Mouse (Mus musculus) brain, embryonic 14.5 days (tissue): Measurements from ENCODE around the gene Cenpl.
"Not testable (repeated sequence)": the region's sequence is repeated elsewhere in the genome, so short reads cannot be mapped to it uniquely, and the experiment has no call there.

ENCODE experiments used
- CTCF ChIP-seq: fragments of 200-500 bp; IDR thresholded peaks from 2 replicates; pipeline ENCODE4 v1.5.1; 2012; ENCODE audit warnings: inconsistent platforms, mild to moderate bottlenecking, moderate library complexity, borderline replicate concordance; ENCODE audit not compliant: insufficient read depth, insufficient read length; ENCODE audit errors: extremely low read depth
- POLR2A ChIP-seq: fragments of 200-500 bp; IDR thresholded peaks from 2 replicates; pipeline ENCODE4 v1.6.1; 2012; ENCODE audit warnings: mild to moderate bottlenecking, inconsistent platforms, borderline replicate concordance; ENCODE audit not compliant: poor library complexity, insufficient read depth, insufficient read length, severe bottlenecking; ENCODE audit errors: extremely low read depth

GRCm38 (mm10) chr1:161028427-161028826 lies 42.1 kb upstream of the Cenpl start:
- TF ChIP-seq CTCF, POLR2A: not testable (repeated sequence)
